Mouse (Mus musculus): Measurements from ENCODE around the gene Batf3.
"Not testable (repeated sequence)": the region's sequence is repeated elsewhere in the genome, so short reads cannot be mapped to it uniquely, and the experiment has no call there.

The Batf3 gene

GRCm38 (mm10) chr1:191125811-191126638, 28.4 kb downstream of the Batf3 start:
- peak; percentile 40 to 51 for DNase-seq (ENCODE audit: low read depth in 2 of 2, low spot score in 2 of 2)

GRCm38 (mm10) chr1:191131692-191132091, 34.0 kb downstream of the Batf3 start:
- DNase-seq (ENCODE audit: low read depth in 2 of 2, low spot score in 2 of 2), result no peak

- DNase-seq (ENCODE audit: low read depth in 2 of 2, low spot score in 2 of 2), result no peak
Observed at GRCm38 (mm10) chr1:191132240-191132639, 34.6 kb downstream of the Batf3 start.

GRCm38 (mm10) chr1:191132934-191133333, 35.3 kb downstream of the Batf3 start:
- DNase-seq (ENCODE audit: low read depth in 2 of 2, low spot score in 2 of 2), result no peak

- no peak for DNase-seq (ENCODE audit: low read depth in 2 of 2, low spot score in 2 of 2)
Observed at GRCm38 (mm10) chr1:191135406-191135805, 37.8 kb downstream of the Batf3 start.

- DNase-seq (ENCODE audit: low read depth in 2 of 2, low spot score in 2 of 2), result no peak
Observed at GRCm38 (mm10) chr1:191138436-191138835, 40.8 kb downstream of the Batf3 start.

- no peak for DNase-seq (ENCODE audit: low read depth in 2 of 2, low spot score in 2 of 2)
Observed at GRCm38 (mm10) chr1:191138874-191139495, 41.3 kb downstream of the Batf3 start.

- no peak for DNase-seq (ENCODE audit: low read depth in 2 of 2, low spot score in 2 of 2)
Observed at GRCm38 (mm10) chr1:191140983-191141382, 43.3 kb downstream of the Batf3 start.

- DNase-seq (ENCODE audit: low read depth in 2 of 2, low spot score in 2 of 2), result not testable (repeated sequence)
Observed at GRCm38 (mm10) chr1:191149489-191149888, 51.8 kb downstream of the Batf3 start.

GRCm38 (mm10) chr1:191150924-191151605, 53.4 kb downstream of the Batf3 start:
- DNase-seq (ENCODE audit: low read depth in 2 of 2, low spot score in 2 of 2), result no peak

GRCm38 (mm10) chr1:191153052-191153451, 55.4 kb downstream of the Batf3 start:
- DNase-seq (ENCODE audit: low read depth in 2 of 2, low spot score in 2 of 2), result peak; percentile 16 to 34

- no peak for DNase-seq (ENCODE audit: low read depth in 2 of 2, low spot score in 2 of 2)
Observed at GRCm38 (mm10) chr1:191154314-191154713, 56.7 kb downstream of the Batf3 start.

All from CD8-positive naive resting alpha-beta T cell, adult 2 months (primary cell).